Mouse (Mus musculus) megakaryocyte-erythroid progenitor cell, adult 5 weeks (primary cell): ENCODE data around the gene Hist2h2bb. TPM values are rescaled to one million over a fixed set of nuclear protein-coding genes. Genes with fewer than 3 reads are reported as not detected.

ENCODE experiments used
- polyA plus RNA-seq: library from polyadenylated mRNA; stranded (reverse); fragments of >175 nt; gene quantifications from 2 replicates; pipeline ENCODE4 v1.2.3, GENCODE M21; 2012

Gene Hist2h2bb
- polyA plus RNA-seq = 0.36 and 1.4 TPM in 2 replicates

DNA sequence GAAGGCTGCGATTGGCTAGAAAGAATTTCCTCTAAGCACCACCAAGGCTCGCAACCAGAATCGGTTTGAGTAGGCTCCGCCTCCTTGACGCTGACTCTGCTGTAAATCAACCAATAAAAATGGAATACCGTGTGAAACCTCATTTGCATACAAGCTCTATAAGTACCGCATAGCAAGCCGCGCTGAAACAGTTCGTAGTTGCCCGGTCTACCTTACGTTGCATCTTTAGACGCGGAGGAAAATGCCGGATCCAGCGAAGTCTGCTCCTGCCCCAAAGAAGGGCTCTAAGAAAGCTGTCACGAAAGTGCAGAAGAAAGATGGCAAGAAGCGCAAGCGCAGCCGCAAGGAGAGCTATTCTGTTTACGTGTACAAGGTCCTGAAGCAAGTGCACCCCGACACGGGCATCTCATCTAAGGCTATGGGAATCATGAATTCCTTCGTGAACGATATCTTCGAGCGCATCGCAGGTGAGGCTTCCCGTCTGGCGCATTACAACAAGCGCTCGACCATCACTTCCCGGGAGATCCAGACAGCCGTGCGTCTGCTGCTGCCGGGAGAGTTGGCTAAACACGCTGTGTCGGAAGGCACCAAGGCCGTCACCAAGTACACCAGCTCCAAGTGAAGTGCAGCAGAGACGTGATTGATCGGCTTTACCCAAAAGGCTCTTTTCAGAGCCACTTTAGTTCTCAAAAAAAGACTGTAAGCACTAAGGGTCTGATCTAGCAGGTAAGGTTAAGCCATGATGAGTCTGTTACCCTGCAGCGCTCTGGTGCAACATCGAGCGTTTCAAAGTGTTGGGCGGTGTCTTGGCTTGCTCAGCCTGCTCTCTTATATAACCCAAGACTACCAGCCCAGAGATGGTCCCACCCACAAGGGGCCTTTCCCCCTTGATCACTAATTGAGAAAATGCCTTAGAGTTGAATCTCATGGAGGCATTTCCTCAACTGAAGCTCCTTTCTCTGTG lies at the start of gene Hist2h2bb:
Hist2h2bb (plus strand) TSS at position 242 of the 964 bp plus-strand sequence.

DNA sequence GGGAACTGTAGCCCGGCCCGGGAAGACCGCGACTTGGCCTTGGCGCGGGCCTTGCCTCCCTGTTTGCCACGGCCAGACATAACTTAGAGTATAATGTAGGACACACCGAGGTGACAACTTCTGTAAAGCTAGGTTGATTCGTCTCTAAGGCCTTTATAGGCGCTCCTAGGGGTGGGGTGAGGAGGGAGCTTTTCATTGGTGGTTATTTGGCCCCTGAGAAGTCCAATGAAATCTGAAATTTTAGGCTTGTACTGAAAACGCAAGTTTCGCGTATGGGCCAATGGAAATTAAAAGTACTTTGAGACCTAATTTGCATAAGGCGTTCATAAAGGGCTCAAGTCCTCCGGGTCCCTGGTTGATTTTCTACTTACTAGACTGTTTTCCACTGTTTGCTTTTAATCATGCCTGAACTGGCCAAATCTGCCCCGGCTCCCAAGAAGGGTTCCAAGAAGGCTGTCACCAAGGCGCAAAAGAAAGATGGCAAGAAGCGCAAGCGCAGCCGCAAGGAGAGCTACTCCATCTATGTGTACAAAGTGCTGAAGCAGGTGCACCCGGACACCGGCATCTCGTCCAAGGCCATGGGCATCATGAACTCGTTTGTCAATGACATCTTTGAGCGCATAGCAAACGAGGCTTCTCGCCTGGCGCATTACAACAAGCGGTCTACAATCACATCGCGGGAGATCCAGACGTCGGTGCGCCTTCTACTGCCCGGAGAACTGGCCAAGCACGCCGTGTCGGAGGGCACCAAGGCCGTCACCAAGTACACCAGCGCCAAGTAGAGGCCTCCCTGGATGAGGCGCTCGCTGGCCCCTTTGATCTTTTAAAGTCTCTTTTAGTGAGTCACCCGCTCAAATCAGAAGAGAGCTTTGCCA lies 48.5 kb upstream of the Hist2h2bb start, which contains the start of the genes Hist2h2ac and Hist2h2be:
Hist2h2ac (minus strand) TSS at position 116 of the 875 bp plus-strand sequence.
Hist2h2be (plus strand) TSS at position 355 of the 875 bp plus-strand sequence.

GRCm38 (mm10) chr3:96238954-96239793 lies 30.4 kb upstream of the Hist2h2bb start, which contains the start of gene Hist2h3c2:
Gene Hist2h3c2 (minus strand): TSS chr3:96239127.

DNA sequence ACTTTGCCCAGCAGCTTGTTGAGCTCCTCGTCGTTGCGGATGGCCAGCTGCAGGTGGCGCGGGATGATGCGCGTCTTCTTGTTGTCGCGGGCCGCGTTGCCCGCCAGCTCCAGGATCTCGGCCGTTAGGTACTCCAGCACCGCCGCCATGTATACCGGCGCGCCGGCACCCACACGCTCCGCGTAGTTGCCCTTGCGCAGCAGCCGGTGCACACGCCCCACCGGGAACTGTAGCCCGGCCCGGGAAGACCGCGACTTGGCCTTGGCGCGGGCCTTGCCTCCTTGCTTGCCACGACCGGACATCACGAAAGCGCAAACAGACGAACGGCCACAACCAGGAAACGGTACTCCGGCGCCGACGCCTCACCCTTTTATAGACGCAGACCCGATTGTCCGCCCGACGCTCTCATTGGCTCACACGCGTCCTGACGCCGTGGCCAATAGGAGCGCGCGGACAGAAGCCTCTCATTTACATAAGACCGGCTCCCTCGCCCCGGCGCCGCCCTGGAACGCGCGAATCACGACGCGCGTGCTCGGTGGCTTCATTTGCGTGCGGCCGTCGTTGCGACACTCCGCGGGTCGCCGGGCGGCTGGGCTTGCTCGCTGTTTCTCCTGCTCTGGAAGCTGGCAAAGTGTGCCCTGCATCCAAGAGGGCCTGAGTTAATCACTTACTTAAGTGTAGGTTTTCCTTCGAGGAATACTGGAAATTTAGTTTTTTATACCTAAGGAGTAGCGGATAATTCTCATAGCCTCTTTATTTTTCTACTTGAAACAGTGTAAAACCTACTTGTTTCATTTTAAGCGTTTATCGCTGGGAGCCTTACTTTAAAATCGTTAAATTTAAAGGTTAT lies 29.4 kb upstream of the Hist2h2bb start, which contains the start of gene Hist2h2aa2:
Hist2h2aa2 (minus strand) TSS at position 328 of the 850 bp plus-strand sequence.

DNA sequence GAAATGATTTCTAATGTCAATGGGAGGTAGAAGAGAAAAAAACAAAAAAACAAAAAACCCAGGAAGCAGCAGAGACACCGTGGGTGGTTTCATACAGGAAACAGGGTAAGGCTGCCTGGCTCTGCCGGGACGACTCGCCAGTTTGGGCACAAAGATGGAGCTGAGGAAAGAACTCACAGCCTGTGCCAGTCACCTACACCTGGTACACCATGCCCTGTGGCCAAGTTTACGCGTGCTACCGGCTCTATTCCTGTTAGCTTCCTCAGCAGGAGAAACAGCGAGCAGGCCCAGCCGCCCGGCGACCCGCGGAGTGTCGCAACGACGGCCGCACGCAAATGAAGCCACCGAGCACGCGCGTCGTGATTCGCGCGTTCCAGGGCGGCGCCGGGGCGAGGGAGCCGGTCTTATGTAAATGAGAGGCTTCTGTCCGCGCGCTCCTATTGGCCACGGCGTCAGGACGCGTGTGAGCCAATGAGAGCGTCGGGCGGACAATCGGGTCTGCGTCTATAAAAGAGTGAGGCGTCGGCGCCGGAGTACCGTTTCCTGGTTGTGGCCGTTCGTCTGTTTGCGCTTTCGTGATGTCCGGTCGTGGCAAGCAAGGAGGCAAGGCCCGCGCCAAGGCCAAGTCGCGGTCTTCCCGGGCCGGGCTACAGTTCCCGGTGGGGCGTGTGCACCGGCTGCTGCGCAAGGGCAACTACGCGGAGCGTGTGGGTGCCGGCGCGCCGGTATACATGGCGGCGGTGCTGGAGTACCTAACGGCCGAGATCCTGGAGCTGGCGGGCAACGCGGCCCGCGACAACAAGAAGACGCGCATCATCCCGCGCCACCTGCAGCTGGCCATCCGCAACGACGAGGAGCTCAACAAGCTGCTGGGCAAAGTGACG lies 24.3 kb upstream of the Hist2h2bb start, which contains the start of gene Hist2h2aa1:
Hist2h2aa1 (plus strand) TSS at position 495 of the 884 bp plus-strand sequence.

DNA sequence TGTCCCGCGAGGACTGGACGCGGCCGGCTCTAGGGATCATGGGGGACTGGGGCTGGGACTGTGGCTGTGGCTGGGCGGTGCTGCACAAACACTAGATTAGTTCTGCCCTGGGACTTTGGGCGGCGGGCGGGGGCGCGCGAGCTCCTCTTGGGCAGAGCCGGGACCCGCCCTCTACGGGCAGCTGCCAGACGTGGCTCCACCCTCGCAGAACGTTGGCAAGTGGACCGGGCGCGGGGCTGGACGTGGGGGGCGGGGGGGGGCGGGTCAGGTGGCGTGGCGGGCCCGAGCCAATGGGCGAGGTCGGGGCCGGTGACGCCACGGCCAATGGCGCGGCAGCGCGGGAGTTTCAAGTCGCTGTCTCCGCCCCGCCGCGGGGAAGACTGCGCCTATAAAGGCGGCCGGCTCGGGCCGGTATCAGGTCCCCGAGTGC lies 23.1 kb upstream of the Hist2h2bb start, which contains the start of gene Hist2h3c1:
Hist2h3c1 (plus strand) TSS at position 259 of the 430 bp plus-strand sequence.

DNA sequence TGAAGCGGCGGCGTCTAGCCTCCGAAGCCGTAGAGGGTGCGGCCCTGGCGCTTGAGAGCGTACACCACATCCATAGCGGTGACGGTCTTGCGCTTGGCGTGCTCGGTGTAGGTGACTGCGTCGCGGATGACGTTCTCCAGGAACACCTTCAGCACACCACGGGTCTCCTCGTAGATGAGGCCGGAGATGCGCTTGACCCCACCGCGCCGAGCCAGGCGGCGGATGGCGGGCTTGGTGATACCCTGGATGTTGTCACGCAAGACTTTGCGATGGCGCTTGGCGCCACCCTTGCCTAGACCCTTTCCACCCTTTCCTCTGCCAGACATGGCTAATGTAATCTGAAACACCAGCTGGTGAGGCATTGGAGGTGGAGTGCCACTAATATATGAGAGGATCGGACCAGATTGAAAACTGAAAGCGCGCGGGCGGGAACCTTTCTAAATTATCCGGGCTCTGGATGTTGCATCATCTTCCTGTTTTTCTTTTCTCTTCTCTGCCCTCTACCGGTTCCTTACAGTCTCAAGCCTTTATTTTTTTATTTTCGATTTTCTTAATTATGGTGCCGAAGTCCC lies 6.5 kb upstream of the Hist2h2bb start, which contains the start of gene Hist2h4:
Hist2h4 (minus strand) TSS at position 333 of the 572 bp plus-strand sequence.

GRCm38 (mm10) chr3:96268051-96268775 lies 1.3 kb upstream of the Hist2h2bb start, which contains the start of gene Hist2h3b:
Gene Hist2h3b (plus strand): TSS chr3:96268654.

GRCm38 (mm10) chr3:96293787-96294186 lies 24.2 kb downstream of the Hist2h2bb start, which contains the start of gene Fcgr1:
Gene Fcgr1 (minus strand): TSS chr3:96293969.

Other genes starting within 250 kb of the Hist2h2bb start
- 6.0 and 7.1 TPM in 2 replicates for gene Vps45, start 211.3 kb upstream of the Hist2h2bb start, polyA plus RNA-seq
- 3.0 and 4.9 TPM in 2 replicates for gene Otud7b, start 165.2 kb upstream of the Hist2h2bb start, polyA plus RNA-seq
- not detected in 2 replicates for gene Mtmr11, start 107.7 kb upstream of the Hist2h2bb start, polyA plus RNA-seq
- gene Sf3b4, start 97.4 kb upstream of the Hist2h2bb start, polyA plus RNA-seq = 524 and 591 TPM in 2 replicates
- 0.37 and 0.50 TPM in 2 replicates for gene Sv2a, start 88.6 kb upstream of the Hist2h2bb start, polyA plus RNA-seq
- gene Bola1, start 50.0 kb upstream of the Hist2h2bb start, polyA plus RNA-seq = 98.4 and 100 TPM in 2 replicates
- 1.1 and 2.0 TPM in 2 replicates for gene Hist2h2ab, start 49.9 kb upstream of the Hist2h2bb start, polyA plus RNA-seq
- gene Hist2h2ac, start 48.9 kb upstream of the Hist2h2bb start, polyA plus RNA-seq = 18.4 and 18.7 TPM in 2 replicates
- gene Hist2h2be, start 48.6 kb upstream of the Hist2h2bb start, polyA plus RNA-seq = 0.49 and 0.75 TPM in 2 replicates
- 25.9 and 32.4 TPM in 2 replicates for gene Hist2h3c2, start 30.6 kb upstream of the Hist2h2bb start, polyA plus RNA-seq
- gene Hist2h2aa2, start 29.5 kb upstream of the Hist2h2bb start, polyA plus RNA-seq = 261 and 264 TPM in 2 replicates
- 1.3 and 8.5 TPM in 2 replicates for gene Hist2h2aa1, start 24.3 kb upstream of the Hist2h2bb start, polyA plus RNA-seq
- gene Hist2h3c1, start 23.1 kb upstream of the Hist2h2bb start, polyA plus RNA-seq = not detected in 2 replicates
- 3.4 and 3.5 TPM in 2 replicates for gene Hist2h4, start 6.4 kb upstream of the Hist2h2bb start, polyA plus RNA-seq
- gene Hist2h3b, start 1.1 kb upstream of the Hist2h2bb start, polyA plus RNA-seq = 28.5 and 35.3 TPM in 2 replicates
- gene Fcgr1, start 24.2 kb downstream of the Hist2h2bb start, polyA plus RNA-seq = 0.03 and 0.14 TPM in 2 replicates
- gene BC107364, start 182.6 kb downstream of the Hist2h2bb start, polyA plus RNA-seq = not detected in 2 replicates